Mouse (Mus musculus): ENCODE results near the gene Hcrtr2. TPM values are rescaled to one million over a fixed set of nuclear protein-coding genes. Genes with fewer than 3 reads are reported as not detected.

The Hcrtr2 gene
- not detected for total RNA-seq (2023)

GRCm38 (mm10) chr9:76323756-76324155 is at the start of gene Hcrtr2:
Gene Hcrtr2, minus strand, starts transcription at chr9:76323856.

DNA sequence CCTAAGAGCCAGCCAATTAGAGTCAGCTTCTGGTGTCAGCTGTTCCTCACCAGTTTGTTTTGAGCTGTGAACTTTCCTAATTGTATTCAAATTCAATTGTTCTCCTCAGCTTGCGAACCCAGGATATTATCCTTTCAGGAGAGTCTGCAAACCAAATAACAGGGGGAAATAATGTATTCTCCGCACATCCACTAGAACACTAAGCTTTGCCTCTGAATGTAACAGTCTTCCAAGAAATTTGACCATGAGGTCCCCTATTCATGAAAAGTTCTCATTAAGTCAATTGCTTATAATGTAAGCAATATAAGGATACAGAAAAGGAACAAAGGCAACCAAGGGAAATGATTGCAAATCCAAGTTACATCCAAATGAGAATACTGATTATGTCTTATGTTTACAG is 110.1 kb downstream of the Hcrtr2 start, which contains the start of gene Gfral:
TSS of gene Gfral (minus strand) at position 101 of the 400 bp plus-strand sequence.

Other genes starting within 250 kb of the Hcrtr2 start
- gene Gfral, start 110.2 kb downstream of the Hcrtr2 start, total RNA-seq (2023), result not detected
- gene Fam83b, start 243.3 kb upstream of the Hcrtr2 start, total RNA-seq (2023), result not detected

Measured in T-cell, adult 66 days (primary cell).